20 mouse cellular contexts compared by ENCODE assay signal in genomic region chr2:33645538-33646282, GRCm38 (mm10). TPM values are rescaled to one million over a fixed set of nuclear protein-coding genes. Genes with fewer than 3 reads are reported as not detected.
DNase-seq lines count a peak whose midpoint lies in the region; ATAC-seq and TF ChIP-seq lines count a peak whose summit lies in the region.
"Had no signal": no experiment of that assay in that cellular context is flagged by ENCODE, and none has a peak within 500 bp of the region (broad histone marks: within the 10 kb centered on the region; RNA-seq: fewer than 3 reads in every experiment).

No protein-coding gene starts in this region.

- peaks cover 55% of the 10 kb centered on the region for H3K27me3 ChIP-seq in hindbrain, embryonic 16.5 days (replicated peaks; ENCODE audit: control insufficient read depth, insufficient read depth, low read length)
- H3K27me3 ChIP-seq in midbrain, embryonic 14.5 days (ENCODE audit: control insufficient read depth, insufficient read depth, low read length) = peaks cover 89% of the 10 kb centered on the region
- peaks cover 42% of the 10 kb centered on the region for H3K27me3 ChIP-seq in stomach, postnatal 0 days (ENCODE audit: control insufficient read depth, insufficient read depth, low read length)

- H3K27ac ChIP-seq in hindbrain, embryonic 16.5 days (ENCODE audit: low read depth, low read length) = no peak overlapping the region
- no peak overlapping the region for H3K27ac ChIP-seq in midbrain, embryonic 14.5 days (replicated peaks; ENCODE audit: low read depth, low read length)
- H3K27ac ChIP-seq in stomach, postnatal 0 days (replicated peaks) = no peak overlapping the region
- H3K27ac ChIP-seq: embryonic facial prominence, embryonic 13.5 days; intestine, embryonic 15.5 days; kidney, embryonic 15.5 days; layer of hippocampus, adult 2 months; liver, embryonic 13.5 days; stomach, embryonic 15.5 days had no signal

- H3K36me3 ChIP-seq in hindbrain, embryonic 16.5 days (ENCODE audit: control insufficient read depth, insufficient read depth, low read length) = no peaks in the 10 kb centered on the region
- no peaks in the 10 kb centered on the region for H3K36me3 ChIP-seq in midbrain, embryonic 14.5 days (ENCODE audit: control insufficient read depth, insufficient read depth, low read length)
- H3K36me3 ChIP-seq in stomach, postnatal 0 days (ENCODE audit: control insufficient read depth, insufficient read depth, low read length) = no peaks in the 10 kb centered on the region
- H3K36me3 ChIP-seq: embryonic facial prominence, embryonic 13.5 days; intestine, embryonic 15.5 days; kidney, embryonic 15.5 days; liver, embryonic 13.5 days; stomach, embryonic 15.5 days had no signal

- no peak for TF ChIP-seq CTCF in stomach, postnatal 0 days (IDR thresholded peaks at IDR 0.05; ENCODE audit: low read depth)

- 7% methylated on average over 15 of the region's 15 CpGs for WGBS in hindbrain, embryonic 16.5 days
- 4% methylated on average over 15 of the region's 15 CpGs for WGBS in midbrain, embryonic 14.5 days
- 5% methylated on average over 15 of the region's 15 CpGs for WGBS in stomach, postnatal 0 days

- H3K9me3 ChIP-seq in hindbrain, embryonic 16.5 days (ENCODE audit: control insufficient read depth, low read length) = no peaks in the 10 kb centered on the region
- H3K9me3 ChIP-seq in midbrain, embryonic 14.5 days (ENCODE audit: control insufficient read depth, low read length) = no peaks in the 10 kb centered on the region
- H3K9me3 ChIP-seq in stomach, postnatal 0 days (ENCODE audit: control insufficient read depth, low read length) = no peaks in the 10 kb centered on the region
- H3K9me3 ChIP-seq: embryonic facial prominence, embryonic 13.5 days; intestine, embryonic 15.5 days; kidney, embryonic 15.5 days; liver, embryonic 13.5 days; stomach, embryonic 15.5 days had no signal

- no peak for TF ChIP-seq EP300 in stomach, postnatal 0 days (optimal IDR thresholded peaks at IDR 0.05)

- peak overlapping the region; percentile 20 for H3K4me3 ChIP-seq in hindbrain, embryonic 16.5 days (ENCODE audit: low read length)
- H3K4me3 ChIP-seq in midbrain, embryonic 14.5 days (replicated peaks; ENCODE audit: low read depth, low read length) = no peak overlapping the region
- H3K4me3 ChIP-seq in stomach, postnatal 0 days (ENCODE audit: low read depth, low read length) = no peak overlapping the region
- H3K4me3 ChIP-seq: embryonic facial prominence, embryonic 13.5 days; intestine, embryonic 15.5 days; kidney, embryonic 15.5 days; layer of hippocampus, adult 2 months; liver, embryonic 13.5 days; stomach, embryonic 15.5 days had no signal

- no peak overlapping the region; the same call in 1 of the 2 replicates for H3K9ac ChIP-seq in hindbrain, embryonic 16.5 days (ENCODE audit: low read depth, low read length)
- H3K9ac ChIP-seq in midbrain, embryonic 14.5 days (replicated peaks; ENCODE audit: low read length) = no peak overlapping the region
- H3K9ac ChIP-seq in stomach, postnatal 0 days (ENCODE audit: low read length) = no peak overlapping the region
- H3K9ac ChIP-seq: embryonic facial prominence, embryonic 13.5 days; intestine, embryonic 15.5 days; kidney, embryonic 15.5 days; liver, embryonic 13.5 days; stomach, embryonic 15.5 days had no signal

- peak overlapping the region; percentile 45 for H3K4me2 ChIP-seq in hindbrain, embryonic 16.5 days (ENCODE audit: low read length)
- H3K4me2 ChIP-seq in midbrain, embryonic 14.5 days (ENCODE audit: low read length) = peak overlapping the region; percentile 35
- no peak overlapping the region for H3K4me2 ChIP-seq in stomach, postnatal 0 days (replicated peaks; ENCODE audit: low read depth)
- H3K4me2 ChIP-seq: embryonic facial prominence, embryonic 13.5 days; intestine, embryonic 15.5 days; kidney, embryonic 15.5 days; liver, embryonic 13.5 days; stomach, embryonic 15.5 days had no signal

- H3K4me1 ChIP-seq in hindbrain, embryonic 16.5 days (ENCODE audit: control insufficient read depth, insufficient read depth, low read depth, low read length) = peaks cover 3% of the 10 kb centered on the region
- H3K4me1 ChIP-seq in midbrain, embryonic 14.5 days (ENCODE audit: control insufficient read depth, insufficient read depth, low read length) = no peaks in the 10 kb centered on the region
- no peaks in the 10 kb centered on the region for H3K4me1 ChIP-seq in stomach, postnatal 0 days (replicated peaks; ENCODE audit: control insufficient read depth, insufficient read depth)

- ATAC-seq in common myeloid progenitor, adult 5-6 weeks (replicated peaks; ENCODE audit: low read depth, poor library complexity, severe bottlenecking) = peak; percentile 21; the same call in 1 of the 2 replicates
- no peak for ATAC-seq in hindbrain, embryonic 16.5 days
- ATAC-seq in midbrain, embryonic 14.5 days (ENCODE audit: low FRiP score, low TSS enrichment) = no peak
- no peak for ATAC-seq in monocyte, adult 5-6 weeks (replicated peaks; ENCODE audit: insufficient number of reproducible peaks, low FRiP score, low TSS enrichment, poor library complexity, severe bottlenecking)
- ATAC-seq in stomach, postnatal 0 days (ENCODE audit: low FRiP score, low TSS enrichment) = no peak
- ATAC-seq: intestine, embryonic 15.5 days had no signal

- peak; percentile 53 for DNase-seq in A20 (ENCODE audit: low read depth, low spot score)
- no peak for DNase-seq in midbrain, embryonic 14.5 days
- DNase-seq in cerebellum, postnatal 4 days (ENCODE audit: low spot score in 2 of 2) = no peak
- DNase-seq in stomach, postnatal 0 days (ENCODE audit: low spot score) = no peak
- DNase-seq: adrenal gland, postnatal 10 days; cerebellum, adult 9-11 months; gastrocnemius, postnatal 14 days; heart, postnatal 10 days; liver, embryonic 13.5 days; thymus, postnatal 4 days had no signal

RNA-seq across cellular contexts. Expression of gene Lmx1b, which starts 5.4 kb away (rescaled TPM):
- total RNA-seq in common myeloid progenitor, adult 5-6 weeks (2017) = not detected in 2 replicates
- polyA plus RNA-seq in hindbrain, embryonic 16.5 days (2015; fragmentation: Nextera tagmentation; extraction: Ambion mirVana) = 3.3 and 3.5 TPM in 2 replicates
- polyA plus RNA-seq in midbrain, embryonic 14.5 days (2014; fragmentation: Nextera tagmentation; extraction: Ambion mirVana) = 1.7 and 2.3 TPM in 2 replicates
- total RNA-seq in monocyte, adult 5-6 weeks (2017) = not detected in 3 replicates
- 0.07 TPM in 1 of 2 replicates, not detected in the other for polyA plus RNA-seq in stomach, postnatal 0 days (2015; fragmentation: Nextera tagmentation; extraction: Ambion mirVana)
- total RNA-seq: heart, postnatal 10 days; megakaryocyte progenitor cell, adult 5-6 weeks had no signal
- polyA plus RNA-seq: liver, embryonic 13.5 days; lung, embryonic 16.5 days had no signal
